Mouse (Mus musculus) megakaryocyte-erythroid progenitor cell, adult 5-6 weeks (primary cell): ENCODE data around the gene Mad2l2. TPM values are rescaled to one million over a fixed set of nuclear protein-coding genes. Genes with fewer than 3 reads are reported as not detected.
"Not testable (repeated sequence)": the region's sequence is repeated elsewhere in the genome, so short reads cannot be mapped to it uniquely, and the experiment has no call there.

Source experiments
- ATAC-seq: replicated peaks from 2 replicates; pipeline ENCODE4 v1.8.0; 2016; ENCODE audit warnings: mild to moderate bottlenecking, inconsistent platforms; ENCODE audit not compliant: severe bottlenecking, poor library complexity, low FRiP score, low TSS enrichment
- total RNA-seq, 2 experiments: library from RNA; stranded (forward) in 1 of 2; stranded (reverse) in 1 of 2; fragments of 200-1000, 215-1000 nt in 1 of 2; fragments of >200 nt in 1 of 2; fragmentation: Nextera tagmentation in 1 of 2; gene quantifications; 2 replicates each; pipeline ENCODE4 v1.2.3; 2014 to 2017

Gene Mad2l2
- total RNA-seq, 2 experiments from 2014 or later, result 10.9 to 28.9 TPM

DNA sequence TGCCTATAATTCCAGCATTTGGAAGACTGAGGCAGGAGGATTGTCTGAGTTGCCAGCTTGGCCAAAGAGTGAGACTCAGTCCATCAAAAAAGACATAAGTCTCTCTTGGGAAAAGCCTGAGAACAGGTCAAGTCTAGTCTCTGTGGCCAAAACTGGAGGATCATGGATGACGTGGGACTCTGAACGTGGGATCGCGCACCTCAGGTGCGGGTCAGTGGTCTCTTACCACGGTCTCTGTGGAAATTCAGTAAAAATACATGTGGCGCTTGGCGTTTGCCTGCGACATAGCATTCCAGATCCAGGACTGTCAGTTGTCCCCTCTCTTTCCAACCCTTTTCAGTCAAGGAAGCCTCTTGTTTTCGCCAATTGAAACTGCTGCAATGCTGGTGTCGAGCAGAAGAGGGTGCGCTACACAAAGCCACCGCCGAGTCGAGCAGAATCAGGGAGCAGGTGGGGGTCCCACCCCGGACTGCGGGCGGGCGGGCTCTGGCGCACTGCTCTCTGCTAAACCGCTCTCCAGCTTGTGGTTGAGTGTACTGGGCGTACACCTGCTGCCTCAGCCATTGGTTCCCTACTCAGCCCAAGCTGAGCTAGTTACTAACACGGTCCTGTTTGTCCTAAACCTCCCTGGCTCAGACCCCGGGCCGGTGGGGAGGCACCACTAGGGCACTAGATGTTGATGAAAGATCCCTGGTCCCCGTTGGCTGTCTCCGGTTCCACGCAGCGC, 28.2 kb upstream of the Mad2l2 start:
- ATAC-seq, result peak; percentile 87

DNA sequence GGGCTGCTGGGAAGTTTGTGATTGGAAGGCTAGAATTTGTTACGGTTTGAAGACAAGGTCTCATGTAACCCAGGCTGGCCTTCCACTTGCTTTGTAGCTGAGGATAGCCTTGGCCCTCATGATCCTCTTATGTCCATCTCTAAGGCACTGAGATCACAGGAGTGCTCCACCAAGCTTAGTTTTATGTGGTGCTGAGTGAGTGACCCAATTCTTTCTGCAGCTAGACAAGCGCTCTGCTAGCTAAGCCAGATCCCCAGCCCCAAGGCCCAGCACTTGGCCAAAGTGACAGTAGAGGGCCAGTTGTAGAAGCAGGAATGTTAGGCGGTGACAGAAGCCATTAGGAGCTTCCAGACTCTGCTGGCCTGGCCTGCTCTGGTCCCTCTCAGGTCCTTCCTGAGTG, 26.0 kb upstream of the Mad2l2 start:
- no peak for ATAC-seq

DNA sequence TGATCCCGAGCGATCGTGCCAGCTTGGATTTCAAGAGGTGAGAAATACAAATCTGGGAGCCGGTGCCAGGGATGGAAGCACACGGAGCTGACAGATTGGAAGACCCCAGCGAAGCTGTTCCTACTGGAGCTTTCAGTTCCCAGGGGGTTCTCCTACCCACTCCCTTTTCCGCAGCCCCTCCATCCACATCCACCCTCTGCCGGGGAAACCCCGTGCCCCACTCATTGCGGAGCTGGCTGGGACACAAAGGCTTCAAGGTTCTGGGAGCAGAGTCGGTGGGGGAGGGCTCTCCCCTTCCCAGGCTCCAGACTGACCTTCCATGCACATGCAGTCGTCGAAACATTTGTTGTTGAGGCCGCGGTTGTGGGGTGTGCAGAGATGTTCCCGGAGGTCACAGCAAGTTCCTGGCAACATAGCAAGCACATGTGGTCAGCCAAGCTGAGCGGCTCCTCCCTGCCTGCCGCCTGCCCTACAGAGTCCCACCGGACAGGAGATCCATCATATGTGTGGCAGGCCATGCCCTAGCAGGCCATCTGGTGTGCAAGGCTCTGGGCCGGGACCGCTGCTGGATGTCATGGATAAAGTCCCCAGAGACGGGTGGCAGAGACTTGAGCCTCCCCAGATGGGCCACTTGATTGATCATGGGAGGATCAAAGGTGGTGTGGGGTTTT, 22.4 kb upstream of the Mad2l2 start:
- ATAC-seq, result no peak

DNA sequence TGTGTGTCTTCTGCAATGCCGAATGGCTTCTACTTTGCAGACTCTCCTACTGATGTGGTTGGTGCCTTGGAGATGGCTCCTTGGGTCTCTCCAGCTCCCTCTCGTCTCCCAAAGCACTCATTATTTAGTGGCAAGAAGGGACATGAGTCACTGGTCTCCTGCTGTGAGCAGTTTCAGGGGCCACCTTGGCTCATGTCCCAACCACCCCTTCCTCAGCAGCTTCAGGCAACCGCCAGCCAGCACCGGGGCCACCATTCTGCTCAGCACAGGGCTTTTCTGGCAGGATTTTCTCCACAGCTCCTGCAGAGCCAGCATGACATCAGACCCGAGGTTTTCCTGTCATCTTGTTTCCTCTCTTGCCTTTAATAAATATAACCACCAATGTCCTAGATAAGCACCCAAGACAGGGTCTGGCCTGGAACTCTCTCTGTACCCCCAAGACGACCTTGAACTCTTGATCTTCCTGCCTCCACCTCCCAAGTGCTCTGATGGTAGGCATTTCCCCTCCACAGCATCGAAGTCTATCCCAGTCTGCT, 21.6 kb upstream of the Mad2l2 start:
- no peak for ATAC-seq

DNA sequence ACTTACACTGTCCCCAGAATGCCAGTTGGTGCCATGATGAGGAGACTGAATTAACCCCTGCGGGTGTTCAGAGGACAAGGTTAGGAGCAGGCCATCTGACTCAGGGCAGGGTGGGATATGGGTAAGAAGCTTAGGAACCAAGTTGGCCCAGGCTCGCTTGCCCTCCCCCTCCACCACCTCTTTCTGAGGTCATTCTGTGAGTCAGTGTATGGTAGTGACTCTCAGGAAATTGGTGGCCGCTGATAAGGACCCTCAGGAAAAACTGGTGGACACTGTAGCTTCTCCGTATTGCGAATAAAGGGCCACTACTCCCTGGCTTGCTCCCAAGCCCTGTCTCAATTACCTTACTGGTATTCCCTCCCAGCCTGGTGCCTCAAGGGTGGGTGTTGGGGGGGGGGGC, 21.0 kb upstream of the Mad2l2 start:
- ATAC-seq, result 0 out of 2 replicates have a peak, but pooled peaks have one; percentile 15

DNA sequence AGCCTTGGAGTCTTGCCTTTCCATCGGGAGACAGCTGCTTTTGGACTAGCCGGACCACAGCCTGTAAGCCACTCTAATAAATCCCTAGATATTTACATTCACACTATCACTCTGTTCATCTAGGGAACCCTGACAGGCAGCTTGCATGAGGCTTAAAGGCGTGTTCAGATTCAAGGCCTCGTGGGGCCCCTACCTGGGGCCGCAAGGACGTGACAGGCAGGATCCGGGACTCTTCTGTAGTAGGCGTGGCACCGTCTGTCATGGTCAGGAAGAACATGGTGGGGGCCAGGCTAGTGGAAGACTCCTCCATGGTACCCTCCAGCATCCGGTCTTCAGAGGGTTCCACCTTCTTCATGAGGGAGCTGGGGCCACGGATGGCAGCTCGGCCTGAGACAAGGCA, 17.7 kb upstream of the Mad2l2 start:
- ATAC-seq, result no peak

DNA sequence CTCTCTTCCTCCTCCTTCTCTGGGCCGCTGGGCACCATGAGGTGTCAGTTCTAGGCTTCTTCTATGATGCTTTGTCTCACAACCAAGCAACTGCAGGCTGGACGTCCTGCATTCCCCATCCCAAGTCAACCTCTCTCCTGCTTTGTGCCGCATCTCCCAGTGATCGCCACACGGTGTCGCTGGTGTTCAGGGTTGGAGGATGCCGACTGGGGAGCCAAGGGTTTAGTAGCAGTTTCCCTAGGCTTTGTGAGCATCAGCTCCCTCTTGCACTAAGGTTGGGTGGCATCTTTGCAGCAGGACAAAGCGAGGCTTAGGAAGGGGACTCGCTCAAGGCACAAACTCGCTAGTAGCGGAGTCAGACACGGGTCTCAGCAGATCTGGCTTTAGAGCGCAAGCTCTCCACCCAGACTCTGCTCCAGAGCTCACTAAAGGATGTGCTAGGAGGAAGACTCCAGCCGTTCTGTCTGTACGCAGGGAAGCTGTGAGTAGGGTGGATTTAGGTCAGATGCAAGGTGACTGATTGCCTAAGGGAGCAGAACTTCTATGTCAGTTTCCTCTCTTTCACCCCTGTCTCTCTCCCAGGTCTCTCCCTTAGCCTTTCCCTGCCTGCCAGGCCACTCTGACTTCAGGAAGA, 15.3 kb upstream of the Mad2l2 start:
- ATAC-seq, result peak; percentile 90

DNA sequence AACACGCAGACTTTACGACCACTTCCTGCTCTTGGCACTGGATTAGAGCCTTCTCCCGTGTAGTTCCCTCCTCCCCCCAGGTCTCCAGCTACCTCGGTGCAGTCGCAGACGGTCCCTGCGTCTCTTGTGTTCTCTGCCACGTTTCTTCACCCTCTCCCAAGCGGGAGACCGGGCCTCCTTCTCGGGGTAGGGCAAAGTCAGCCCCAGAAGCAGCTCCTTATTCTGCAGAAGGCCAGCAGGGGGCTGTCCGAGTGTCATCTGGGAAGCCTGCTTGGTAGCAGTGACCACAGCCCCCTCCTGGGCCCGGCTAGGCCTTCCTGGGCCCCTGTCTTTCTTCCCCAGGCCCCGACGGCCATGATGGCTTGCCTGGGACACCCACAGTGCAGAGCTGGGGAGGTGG, 14.7 kb upstream of the Mad2l2 start:
- ATAC-seq, result peak; percentile 67; the same call in 1 of the 2 replicates

DNA sequence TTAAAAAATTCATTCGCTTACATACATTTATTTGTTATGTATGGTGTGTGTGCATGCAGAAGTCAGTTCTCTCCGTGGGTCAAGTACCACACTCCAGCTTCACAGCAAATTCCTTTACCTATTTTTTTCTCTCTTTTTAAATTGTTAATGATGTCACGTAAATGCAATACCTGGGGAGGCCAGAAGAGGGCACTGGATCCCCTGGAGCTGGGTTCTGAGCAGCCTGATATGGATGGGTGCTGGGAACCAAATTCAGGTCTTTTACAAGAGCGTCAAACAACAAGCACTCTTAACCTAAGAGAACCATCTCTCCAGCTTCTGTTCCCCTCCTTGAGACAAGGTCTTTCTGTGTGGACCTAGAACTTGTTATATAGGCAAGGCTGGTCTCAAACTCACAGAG, 13.5 kb upstream of the Mad2l2 start:
- no peak for ATAC-seq

DNA sequence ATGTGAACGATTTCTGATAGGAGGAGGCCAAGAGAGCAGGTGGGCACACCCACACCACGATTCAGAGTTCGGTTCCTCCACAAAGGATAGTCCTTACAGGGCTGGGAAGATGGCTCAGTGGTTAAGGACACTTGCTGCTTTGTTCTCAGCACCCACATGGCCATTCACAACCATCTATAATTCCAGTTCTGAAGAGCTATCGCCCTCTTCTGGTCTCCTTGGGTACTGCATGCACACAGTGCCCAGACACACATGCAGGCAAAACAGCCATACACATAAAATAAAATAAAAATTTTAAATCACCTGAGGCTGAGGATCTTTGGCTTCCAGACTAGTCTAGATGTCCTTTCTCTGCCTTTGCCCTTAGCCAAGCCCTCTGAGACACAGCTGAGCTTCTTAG, 12.8 kb upstream of the Mad2l2 start:
- no peak for ATAC-seq

DNA sequence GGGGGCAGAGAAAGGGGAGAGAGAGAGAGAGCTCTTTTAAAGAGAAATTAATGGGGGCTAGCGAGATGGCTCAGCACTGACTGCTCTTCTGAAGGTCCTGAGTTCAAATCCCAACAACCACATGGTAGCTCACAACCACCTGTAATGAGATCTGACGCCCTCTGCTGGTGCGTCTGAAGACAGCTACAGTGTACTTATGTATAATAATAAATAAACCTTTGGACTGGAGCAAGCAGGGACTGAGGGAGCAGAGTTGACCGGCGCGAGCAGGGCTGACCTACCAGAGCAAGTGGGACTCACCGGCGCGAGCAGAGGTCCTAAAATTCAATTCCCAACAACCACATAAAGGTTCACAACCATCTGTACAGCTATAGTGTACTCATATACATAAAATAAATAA, 10.6 kb upstream of the Mad2l2 start:
- not testable (repeated sequence) for ATAC-seq

DNA sequence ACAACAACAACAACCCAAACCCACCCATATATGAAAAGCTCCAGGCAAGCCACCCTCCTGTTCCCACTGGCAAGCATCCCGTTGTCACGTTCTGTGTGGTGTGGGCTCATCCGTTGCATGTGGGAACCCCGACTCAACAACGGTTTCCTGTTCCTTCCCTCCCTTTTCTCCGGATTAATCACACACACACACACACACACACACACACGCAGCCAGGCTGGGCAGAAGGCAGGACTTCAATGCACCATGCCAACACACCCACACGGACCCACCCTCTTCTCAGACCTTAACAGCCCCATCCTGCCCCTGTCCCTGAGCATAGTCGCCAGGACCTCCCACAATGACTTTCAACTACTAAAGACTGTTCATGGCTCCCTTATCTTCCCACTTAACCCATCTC, 9.6 kb upstream of the Mad2l2 start:
- peak; percentile 38; the same call in 1 of the 2 replicates for ATAC-seq

DNA sequence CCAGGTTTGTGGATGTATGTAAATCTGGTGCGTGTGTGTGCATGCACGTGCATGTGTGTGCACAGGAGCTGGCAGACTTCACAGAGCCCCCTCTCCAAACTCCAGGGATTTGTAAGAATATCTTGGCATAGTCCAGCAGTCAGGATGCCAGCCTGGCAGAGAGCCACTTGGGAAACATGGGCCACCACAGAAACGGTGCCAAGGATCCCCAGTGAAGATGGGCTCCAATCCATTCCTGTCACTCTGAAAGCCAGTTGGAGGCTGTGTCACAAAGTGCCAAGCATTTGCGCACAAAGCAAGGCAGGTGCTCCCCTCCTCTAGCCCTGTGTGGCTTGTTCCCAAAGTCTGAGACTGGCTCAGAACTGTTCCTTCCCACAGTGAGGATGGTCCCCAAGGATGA, 8.8 kb upstream of the Mad2l2 start:
- ATAC-seq, result no peak

DNA sequence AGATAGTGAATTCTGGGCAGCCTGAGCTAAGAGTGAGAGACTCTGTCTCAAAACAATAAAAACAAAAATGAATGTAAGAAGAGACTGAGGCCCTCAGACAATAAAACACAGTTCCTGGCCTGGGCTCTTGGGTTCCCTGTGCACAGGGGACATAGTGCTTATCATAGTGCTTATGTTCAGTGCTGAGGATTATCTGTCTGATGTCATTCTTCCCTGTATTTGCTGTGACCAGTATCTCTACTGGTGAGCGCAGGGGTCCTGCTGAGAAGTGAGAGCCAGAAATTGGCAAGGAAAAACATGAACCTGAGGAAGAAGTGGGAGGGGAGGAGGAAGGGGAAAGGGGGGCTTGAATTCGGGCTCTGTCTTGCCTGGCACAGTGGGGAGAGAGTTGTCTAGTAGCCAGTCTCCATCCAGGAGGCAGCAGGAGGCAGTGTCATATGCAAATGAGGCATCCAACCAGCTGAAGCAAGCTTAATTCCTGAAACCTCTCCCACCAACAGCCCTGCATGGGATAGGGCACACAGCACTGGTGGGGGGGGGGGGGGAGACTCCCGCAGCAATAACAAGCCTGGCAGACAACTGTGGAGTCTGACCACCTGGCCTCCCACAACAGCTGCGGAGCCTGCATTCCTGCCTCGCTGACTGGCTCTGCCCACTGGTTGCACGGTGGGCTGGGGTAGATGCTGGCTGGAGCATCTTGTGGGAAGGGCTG, 8.0 kb upstream of the Mad2l2 start:
- no peak for ATAC-seq

DNA sequence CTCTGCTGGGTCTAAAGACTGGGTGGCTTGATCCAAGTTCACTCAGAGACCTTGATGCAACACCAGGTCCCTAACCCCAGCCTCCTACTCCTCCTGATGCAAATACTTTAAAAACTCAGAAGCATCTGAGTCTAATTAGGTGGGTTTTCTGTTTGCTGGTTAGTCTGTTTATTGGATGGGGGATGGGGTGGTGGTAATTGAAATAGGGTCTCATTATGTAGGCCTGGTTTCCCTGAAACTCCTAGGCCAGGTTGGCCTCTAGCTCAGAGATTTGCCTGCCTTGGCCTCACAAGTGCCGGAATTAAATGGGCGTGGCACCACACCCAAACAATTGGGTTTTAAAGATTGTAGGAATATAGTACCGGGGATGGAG, 7.5 kb upstream of the Mad2l2 start:
- ATAC-seq, result no peak

DNA sequence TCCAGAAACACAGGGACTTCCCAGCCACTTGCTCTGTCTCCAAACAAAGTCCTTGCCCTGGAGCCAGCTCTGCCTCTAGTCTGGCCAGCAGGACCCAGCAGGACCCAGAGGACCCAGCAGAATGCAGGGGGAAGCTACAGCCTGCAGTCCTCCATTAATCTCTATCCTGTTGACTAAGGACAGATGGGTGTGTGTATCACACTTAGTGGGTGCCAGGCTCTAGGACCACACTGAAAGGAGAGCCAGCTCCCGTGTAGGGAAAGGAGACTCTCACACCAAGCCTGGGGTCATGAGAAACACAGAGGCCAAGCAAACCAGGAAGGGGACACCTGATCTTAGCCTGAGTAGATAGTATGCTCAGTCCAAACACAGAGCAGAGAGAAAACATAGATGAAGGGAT, 1.9 kb upstream of the Mad2l2 start:
- no peak for ATAC-seq

DNA sequence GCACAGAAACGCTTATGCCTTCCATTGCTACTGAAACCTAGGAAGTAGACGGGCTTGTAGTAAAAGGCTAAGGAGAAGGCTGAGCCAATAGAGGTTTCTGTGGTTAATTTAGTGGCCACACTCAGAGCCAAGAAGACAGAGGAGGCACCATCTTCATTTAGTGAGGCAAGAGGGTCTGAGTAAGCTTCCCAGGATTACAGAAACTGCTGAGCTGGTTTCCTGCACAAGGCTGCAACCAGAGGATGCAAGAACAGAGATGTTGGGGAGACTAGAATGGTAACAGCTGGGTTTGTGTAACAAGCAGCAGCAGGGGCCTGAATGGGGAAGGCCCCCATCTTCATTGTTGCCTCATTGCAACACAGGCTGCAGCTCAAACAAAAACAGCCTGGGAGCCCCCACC, 1.5 kb upstream of the Mad2l2 start:
- no peak for ATAC-seq

DNA sequence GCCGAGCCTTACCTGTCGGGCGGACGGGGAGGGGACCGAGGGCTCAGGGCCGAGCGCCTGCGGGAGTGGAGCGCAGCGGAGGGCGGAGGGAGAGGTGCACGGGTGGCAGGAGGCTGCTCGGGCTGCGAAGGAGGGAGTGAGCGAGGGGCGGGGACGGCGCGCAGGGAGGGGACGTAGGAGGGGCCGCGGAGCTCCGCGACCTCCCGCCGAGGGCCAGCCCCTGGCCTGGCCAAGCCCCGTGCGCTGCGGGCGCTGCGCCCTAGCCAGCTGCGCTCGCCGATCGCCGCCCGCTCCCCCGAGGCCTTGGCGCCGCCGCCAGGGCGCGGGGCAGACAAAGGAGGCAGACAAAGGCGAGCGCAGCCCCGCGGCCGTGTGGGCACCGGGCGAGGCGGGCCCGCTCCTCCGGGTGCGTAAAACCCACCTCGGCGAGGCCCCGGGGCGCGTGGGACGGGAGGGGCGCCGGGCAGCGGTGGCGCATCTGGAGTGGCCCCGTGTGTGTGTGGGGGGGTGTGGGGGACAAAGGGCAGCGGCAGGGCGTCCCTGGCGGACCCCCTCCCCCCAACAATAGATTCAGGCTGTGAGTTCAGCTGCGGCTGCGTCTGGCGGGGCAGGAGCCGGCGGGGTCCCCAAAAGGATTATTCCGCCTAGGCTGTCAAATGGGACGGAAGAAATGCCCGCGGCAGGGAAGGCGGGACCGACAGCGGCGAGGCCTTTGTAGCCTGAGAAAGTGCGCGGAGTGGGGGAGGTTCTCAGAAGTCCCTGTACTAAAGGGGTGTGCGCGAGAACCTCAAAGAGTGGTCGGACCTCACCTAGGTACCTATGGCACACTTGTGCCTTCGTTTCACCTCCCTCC, 603 bp downstream of the Mad2l2 start, which contains the start of gene Draxin:
Gene Draxin (minus strand): TSS at position 138 of the 853 bp plus-strand sequence.
- peak; percentile 40 for ATAC-seq

DNA sequence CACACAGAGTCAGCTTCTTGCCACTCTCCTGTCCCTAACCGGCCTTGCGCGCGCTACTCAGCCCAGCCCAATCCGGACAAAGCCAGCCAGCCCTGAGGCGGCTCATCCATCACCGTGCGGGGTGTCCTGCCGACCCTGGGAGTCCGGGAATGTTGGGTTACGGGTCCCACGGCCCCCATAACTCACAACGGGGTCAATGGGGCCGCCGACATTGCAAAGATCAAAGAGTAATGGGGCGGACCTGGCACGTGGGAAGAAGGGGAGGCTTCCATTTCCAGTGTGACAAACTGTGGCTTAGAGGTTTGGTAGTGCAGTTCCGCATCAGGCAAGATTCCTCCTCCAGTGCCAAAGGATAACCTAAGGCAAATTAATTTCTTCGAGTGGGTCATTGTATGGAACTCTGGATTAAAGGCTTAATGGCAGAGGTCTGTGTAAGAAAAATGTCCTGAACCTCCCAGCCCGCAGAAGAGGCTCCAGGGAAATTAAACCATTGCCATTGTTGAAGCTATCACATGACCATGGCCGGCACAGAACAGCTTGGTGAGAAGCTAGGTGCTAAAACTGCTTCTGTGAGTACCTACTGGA, 1.4 kb downstream of the Mad2l2 start:
- no peak; the same call in 1 of the 2 replicates for ATAC-seq
